Mouse (Mus musculus) adrenal gland, postnatal 4 days (tissue): ENCODE data around the gene B3galt1. TPM values are rescaled to one million over a fixed set of nuclear protein-coding genes. Genes with fewer than 3 reads are reported as not detected.

Experiments
- DNase-seq, 2 experiments: peaks; one replicate each; pipeline ENCODE4 v3.0.0; 2021 to 2022; ENCODE audit warnings: low spot score in 2 of 2, mixed read lengths in 2 of 2
- total RNA-seq, 2 experiments: library from RNA; stranded (reverse); gene quantifications; 2 replicates each; pipeline ENCODE4 v1.2.3; 2021

B3galt1 gene
- total RNA-seq, 2 experiments from 2014 or later = 9.3 to 9.7 TPM

GRCm38 (mm10) chr2:68034711-68035110 lies 469.0 kb downstream of the B3galt1 start:
- no peak for DNase-seq

DNA sequence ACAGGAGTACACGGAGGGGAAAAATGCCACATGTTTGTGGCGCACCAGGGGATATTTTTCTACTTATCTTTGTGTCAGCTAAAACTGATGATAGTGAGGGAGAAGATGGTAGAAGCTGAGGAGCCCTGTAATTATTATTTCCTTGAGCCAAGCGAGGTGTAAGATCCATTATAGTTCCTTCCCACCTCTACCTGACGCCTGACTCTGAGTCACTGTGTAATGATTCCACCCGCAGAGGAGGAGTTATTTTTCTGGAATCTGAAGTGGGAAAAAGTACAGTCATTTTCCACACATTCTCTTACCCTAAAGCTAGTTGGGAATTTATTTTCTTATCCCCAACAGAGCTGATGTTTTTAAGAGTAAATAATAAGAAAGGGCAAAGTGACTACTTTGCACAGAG lies 475.1 kb downstream of the B3galt1 start:
- no peak for DNase-seq

DNA sequence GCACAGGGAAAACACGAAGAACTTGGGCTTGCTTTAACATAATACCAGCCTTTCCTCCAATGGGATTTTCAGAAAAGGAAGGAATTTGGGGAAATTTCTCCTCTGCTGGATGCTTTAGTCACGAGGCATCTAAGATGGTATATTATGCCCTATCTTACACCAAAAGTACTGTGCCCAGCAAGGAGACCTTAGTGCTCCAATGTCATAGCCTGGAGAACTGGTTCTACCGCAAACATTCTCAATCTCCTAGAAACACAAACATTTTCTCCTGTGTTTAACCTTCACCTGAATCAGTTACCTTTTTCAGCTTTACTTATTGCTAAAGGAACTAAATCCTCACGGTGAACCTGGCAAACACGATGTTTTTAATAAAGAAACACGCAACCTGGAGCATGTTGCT lies 486.8 kb downstream of the B3galt1 start:
- DNase-seq = no peak

DNA sequence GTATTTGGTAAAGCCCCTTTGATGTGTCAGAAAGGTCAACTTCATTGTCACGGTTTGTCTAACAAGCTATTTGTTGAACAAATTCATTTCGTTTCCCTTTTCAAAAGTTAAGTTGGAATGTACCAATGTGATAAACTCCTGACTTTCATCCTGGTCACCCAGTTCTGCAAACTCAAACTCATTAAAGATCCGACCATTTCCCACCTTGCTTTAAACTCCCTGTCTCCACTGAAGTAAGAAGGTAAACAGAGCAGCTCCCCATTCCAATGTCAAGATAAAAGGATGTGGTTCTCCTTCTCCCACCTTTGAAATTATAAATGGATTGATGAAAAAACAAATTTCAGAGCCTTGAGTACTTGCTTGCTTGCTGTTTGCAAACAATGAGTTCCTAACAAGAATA lies 487.6 kb downstream of the B3galt1 start:
- DNase-seq = no peak

DNA sequence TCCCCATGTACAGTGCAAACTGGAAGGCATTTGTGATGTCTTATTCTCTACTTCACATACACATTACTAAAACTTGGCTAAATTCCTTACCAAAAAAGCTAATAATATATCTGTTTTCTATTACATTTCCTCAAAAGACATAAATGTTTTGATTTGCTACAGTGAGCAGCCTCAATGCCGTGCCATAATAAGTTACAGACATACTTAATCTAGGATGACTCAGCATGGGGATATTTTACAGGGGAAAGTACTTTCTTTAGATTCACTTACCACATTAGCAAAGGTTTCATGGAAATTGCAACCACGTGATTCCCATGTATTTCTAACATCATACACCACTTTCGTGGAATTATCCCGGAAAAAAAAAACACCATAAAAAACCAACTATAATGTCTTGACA lies 495.7 kb downstream of the B3galt1 start:
- DNase-seq = no peak

GRCm38 (mm10) chr2:68079426-68080360 lies 514.0 kb downstream of the B3galt1 start:
- DNase-seq = no peak

DNA sequence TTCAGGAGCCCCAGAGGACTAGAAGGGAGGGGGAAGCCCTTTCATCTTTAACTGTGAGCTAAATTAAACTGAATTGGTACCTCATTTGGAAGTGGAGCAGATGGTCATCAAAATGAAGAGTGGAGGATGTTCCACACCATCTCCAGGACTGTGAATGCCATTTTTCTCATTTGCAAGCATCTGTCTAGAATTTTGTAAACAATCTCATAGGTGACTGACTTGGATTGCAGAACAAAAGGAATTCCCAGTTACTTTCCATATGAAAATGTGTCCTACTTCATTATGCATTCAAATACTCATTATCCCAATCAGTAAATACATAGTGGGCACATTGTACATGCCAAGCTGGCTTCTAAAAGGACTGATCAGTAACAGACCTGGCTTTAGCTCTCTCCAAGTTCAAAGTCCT lies 515.2 kb downstream of the B3galt1 start:
- no peak for DNase-seq

- DNase-seq = no peak
These were observed 518.8 kb downstream of the B3galt1 start for GRCm38 (mm10) chr2:68084483-68084882.

DNA sequence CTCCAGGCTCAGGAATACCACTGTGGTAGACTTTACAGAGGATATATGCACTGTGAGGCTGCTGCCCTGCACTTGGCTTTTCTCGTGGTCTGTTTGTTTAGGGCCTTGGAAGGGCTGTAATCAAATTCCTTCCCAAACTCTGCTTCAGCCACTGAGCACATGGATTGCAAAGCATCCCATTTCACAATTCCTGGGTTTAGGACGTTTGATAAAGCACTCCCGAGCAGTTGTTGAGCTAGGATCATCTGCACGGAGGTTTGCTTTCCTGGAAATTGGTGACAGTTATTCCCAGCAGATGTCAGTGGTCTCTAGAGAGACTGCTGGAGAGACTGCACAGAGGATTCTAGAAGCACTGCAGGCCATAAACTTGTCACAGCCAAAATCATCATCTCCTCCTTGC lies 520.4 kb downstream of the B3galt1 start:
- no peak for DNase-seq

DNA sequence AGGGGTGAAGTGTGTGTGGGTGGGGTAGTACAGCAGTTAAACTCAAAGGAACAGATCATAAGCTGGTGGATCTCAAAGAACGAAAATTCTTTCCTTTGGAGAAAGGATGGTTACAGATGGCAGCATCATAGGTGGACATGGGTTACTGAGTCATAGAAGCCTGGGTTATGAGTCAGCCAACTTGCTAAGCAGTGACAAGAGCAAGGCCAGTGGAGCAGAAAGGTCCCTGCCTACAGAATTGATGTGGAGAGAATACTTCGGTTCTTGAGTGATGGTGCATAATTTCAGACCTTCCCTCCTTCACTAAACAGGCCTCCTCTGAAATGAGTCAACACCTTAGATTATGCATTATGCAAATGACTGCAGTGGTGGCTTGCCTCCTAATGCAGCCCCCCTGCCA lies 525.9 kb downstream of the B3galt1 start:
- no peak for DNase-seq

- DNase-seq = no peak
These were observed 539.0 kb downstream of the B3galt1 start for GRCm38 (mm10) chr2:68104641-68105040.

DNA sequence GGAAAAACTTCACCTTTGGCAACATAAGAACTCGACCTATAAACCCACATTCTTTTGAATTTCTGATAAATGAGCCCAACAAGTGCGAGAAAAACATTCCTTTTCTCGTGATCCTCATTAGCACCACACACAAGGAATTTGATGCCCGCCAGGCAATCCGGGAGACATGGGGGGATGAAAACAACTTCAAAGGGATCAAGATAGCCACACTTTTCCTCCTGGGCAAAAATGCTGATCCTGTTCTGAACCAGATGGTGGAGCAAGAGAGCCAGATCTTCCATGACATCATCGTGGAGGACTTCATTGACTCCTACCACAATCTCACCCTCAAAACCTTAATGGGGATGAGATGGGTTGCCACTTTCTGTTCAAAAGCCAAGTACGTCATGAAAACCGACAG lies 552.4 kb downstream of the B3galt1 start:
- no peak for DNase-seq

DNA sequence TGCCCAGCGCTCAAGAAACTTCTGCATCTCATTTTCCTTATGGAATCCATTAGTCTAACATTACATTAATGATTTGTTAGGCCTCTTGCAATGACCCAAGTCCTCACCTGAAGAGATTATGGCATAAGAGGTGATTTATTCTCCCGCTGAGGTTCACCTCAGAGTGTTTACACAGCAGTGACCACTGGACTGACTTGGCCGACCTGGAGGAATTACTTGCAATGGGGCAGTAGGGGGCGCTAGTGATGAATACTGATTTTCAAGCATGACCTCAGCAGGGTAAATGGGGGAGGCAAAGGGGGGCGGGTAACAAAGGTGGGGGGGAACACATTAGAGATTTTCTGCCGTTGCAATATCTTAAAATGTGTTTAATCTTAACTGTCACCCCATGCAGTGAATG lies 559.1 kb downstream of the B3galt1 start:
- no peak for DNase-seq

DNA sequence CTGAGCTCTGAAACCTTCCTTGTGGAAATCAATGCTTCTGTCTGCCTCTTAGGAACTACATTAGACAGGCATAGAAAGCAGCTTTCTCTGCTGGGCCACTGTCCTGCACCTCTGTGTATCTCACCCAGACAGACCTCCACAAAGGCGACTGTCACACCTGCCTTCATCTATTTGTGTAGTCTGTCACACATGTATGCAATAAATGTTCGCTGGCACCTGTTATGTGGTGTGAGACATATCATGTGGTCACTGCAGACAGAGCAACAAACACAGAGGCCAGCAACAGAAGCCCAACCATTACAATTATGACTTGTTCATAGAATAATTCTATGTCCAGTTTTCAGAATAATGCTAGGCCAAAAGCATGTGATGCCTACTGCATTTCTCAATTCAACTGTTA lies 575.4 kb downstream of the B3galt1 start:
- DNase-seq = no peak

- no peak for DNase-seq
These were observed 577.6 kb downstream of the B3galt1 start for GRCm38 (mm10) chr2:68143292-68143691.

DNA sequence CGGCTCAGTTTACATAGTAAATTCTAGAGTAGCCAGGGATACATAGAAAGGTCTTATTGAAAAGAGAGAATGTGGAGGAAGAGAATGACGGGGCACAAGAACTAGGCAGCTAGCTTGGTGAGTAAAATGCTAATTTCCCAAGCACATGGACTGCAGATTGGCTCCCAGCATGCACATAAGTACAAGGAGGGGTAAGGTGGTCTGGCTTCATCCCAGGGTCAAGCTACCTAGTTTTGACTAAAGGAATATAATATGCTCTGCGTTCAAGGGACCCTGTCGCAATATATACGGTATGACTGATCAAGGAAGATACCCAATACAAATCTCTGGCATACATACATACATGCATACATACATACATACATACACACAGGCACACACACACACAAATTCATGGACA lies 594.1 kb downstream of the B3galt1 start:
- DNase-seq = no peak

GRCm38 (mm10) chr2:68160566-68160965 lies 594.9 kb downstream of the B3galt1 start:
- no peak for DNase-seq

DNA sequence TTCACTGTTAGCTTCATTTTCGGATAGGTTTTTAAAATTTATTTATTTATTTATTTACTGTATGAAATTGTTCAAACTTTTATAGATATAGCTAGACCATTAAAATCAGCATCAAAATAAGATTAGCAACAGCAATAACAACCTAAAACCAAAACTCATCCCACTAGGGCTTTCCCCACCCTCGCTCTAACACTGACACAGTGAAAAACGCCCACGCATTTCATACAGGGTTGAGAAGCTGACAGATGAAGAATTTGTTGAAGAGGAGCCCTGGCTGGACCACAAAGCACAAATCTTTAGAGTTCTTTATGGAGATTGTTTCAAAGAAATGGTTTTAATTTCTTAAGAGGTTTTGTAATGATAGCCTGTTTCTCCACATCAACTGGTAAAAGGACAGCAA lies 596.3 kb downstream of the B3galt1 start:
- DNase-seq = no peak

DNA sequence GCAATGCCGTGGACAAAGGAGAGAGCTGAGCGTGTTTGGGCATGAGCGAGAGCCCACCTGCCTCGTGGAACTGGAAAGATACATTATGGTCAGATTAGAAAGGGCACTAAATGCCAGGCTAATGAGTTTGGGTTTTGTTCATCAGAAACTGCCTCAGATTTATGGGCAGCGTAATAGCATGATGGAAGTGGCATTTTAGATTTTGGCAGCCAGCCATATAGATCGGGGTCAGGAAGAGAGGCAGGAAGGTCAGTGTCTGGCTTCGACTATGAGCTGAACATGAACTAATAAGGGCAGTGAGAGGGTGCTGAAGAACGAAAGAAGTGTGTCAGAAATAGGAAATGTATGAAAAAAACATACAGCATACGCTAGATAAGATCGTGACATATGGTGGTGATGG lies 605.6 kb downstream of the B3galt1 start:
- no peak for DNase-seq
